Mouse (Mus musculus): ENCODE measurements at regions not wholly inside any gene's neighbourhood (a gene's known extent, or its start where the extent isn't known, plus 50 kb on each side); places are given as distances from the start of the nearest gene placed in this dataset.

GRCm38 (mm10) chr10:6053207-6053606, 131.0 kb upstream of the Rgs17 start:
- Histone ChIP-seq H3K4me3 (ENCODE audit: low read depth, low read length) (no peak overlapping the region), H3K4me1 (ENCODE audit: control insufficient read depth, insufficient read depth, low read length) (no peaks in the 10 kb centered on the region), H3K36me3 (ENCODE audit: control insufficient read depth, insufficient read depth, low read length) (no peaks in the 10 kb centered on the region), H3K27ac (replicated peaks; ENCODE audit: low read depth, low read length) (no peak overlapping the region), H3K9me3 (ENCODE audit: control insufficient read depth, low read length) (no peaks in the 10 kb centered on the region), H3K27me3 (replicated peaks; ENCODE audit: control insufficient read depth, insufficient read depth, low read length) (no peaks in the 10 kb centered on the region), H3K9ac (ENCODE audit: low read depth, low read length) (no peak overlapping the region), H3K4me2 (ENCODE audit: low read depth, low read length) (no peak overlapping the region)
- DNase-seq (ENCODE audit: low spot score), result no peak
- ATAC-seq (ENCODE audit: low read depth), result no peak
- 61% methylated on average over 2 of the region's 2 CpGs for WGBS

GRCm38 (mm10) chr10:6043358-6043757, 121.2 kb upstream of the Rgs17 start:
- Histone ChIP-seq H3K36me3 (ENCODE audit: control insufficient read depth, insufficient read depth, low read length) (no peaks in the 10 kb centered on the region), H3K9me3 (ENCODE audit: control insufficient read depth, low read length) (no peaks in the 10 kb centered on the region)
- 60% methylated on average over 5 of the region's 5 CpGs for WGBS

GRCm38 (mm10) chr10:6039771-6040170, 117.6 kb upstream of the Rgs17 start:
- Histone ChIP-seq H3K9me3 (ENCODE audit: control insufficient read depth, low read length) (no peaks in the 10 kb centered on the region), H3K36me3 (ENCODE audit: control insufficient read depth, insufficient read depth, low read length) (no peaks in the 10 kb centered on the region), H3K27ac (replicated peaks; ENCODE audit: low read depth, low read length) (no peak overlapping the region), H3K9ac (ENCODE audit: low read depth, low read length) (no peak overlapping the region), H3K4me2 (ENCODE audit: low read depth, low read length) (no peak overlapping the region), H3K4me1 (ENCODE audit: control insufficient read depth, insufficient read depth, low read length) (no peaks in the 10 kb centered on the region), H3K4me3 (ENCODE audit: low read depth, low read length) (no peak overlapping the region), H3K27me3 (replicated peaks; ENCODE audit: control insufficient read depth, insufficient read depth, low read length) (no peaks in the 10 kb centered on the region)
- no peak for ATAC-seq (ENCODE audit: low read depth)
- 52% methylated on average over 4 of the region's 4 CpGs for WGBS
- DNase-seq (ENCODE audit: low spot score), result no peak

More at GRCm38 (mm10) chr10:6043358-6043757, 121.2 kb upstream of the Rgs17 start:
- H3K27ac ChIP-seq (replicated peaks; ENCODE audit: low read depth, low read length), result no peak overlapping the region
- H3K4me2 ChIP-seq (ENCODE audit: low read depth, low read length), result no peak overlapping the region
- no peaks in the 10 kb centered on the region for H3K27me3 ChIP-seq (replicated peaks; ENCODE audit: control insufficient read depth, insufficient read depth, low read length)
- DNase-seq (ENCODE audit: low spot score), result no peak
- no peak overlapping the region for H3K9ac ChIP-seq (ENCODE audit: low read depth, low read length)
- ATAC-seq (ENCODE audit: low read depth), result no peak
- H3K4me1 ChIP-seq (ENCODE audit: control insufficient read depth, insufficient read depth, low read length), result no peaks in the 10 kb centered on the region
- no peak overlapping the region for H3K4me3 ChIP-seq (ENCODE audit: low read depth, low read length)

- WGBS, result 27% methylated on average over 25 of the region's 25 CpGs
- H3K27me3 ChIP-seq (replicated peaks; ENCODE audit: control insufficient read depth, insufficient read depth, low read length), result no peaks in the 10 kb centered on the region
- H3K9me3 ChIP-seq (ENCODE audit: control insufficient read depth, low read length), result no peaks in the 10 kb centered on the region
- H3K27ac ChIP-seq (replicated peaks; ENCODE audit: low read depth, low read length), result no peak overlapping the region
- DNase-seq (ENCODE audit: low spot score) (peak; percentile 54), ATAC-seq (ENCODE audit: low read depth) (0 out of 2 replicates have a peak, but pooled peaks have one; percentile 53)
- no peak overlapping the region for H3K9ac ChIP-seq (ENCODE audit: low read depth, low read length)
- H3K4me3 ChIP-seq (ENCODE audit: low read depth, low read length), result no peak overlapping the region
- H3K4me2 ChIP-seq (ENCODE audit: low read depth, low read length), result peak overlapping the region; percentile 16; the same call in 1 of the 2 replicates
- no peaks in the 10 kb centered on the region for H3K4me1 ChIP-seq (ENCODE audit: control insufficient read depth, insufficient read depth, low read length)
- H3K36me3 ChIP-seq (ENCODE audit: control insufficient read depth, insufficient read depth, low read length), result no peaks in the 10 kb centered on the region
Observed at GRCm38 (mm10) chr10:6035792-6036487, 113.7 kb upstream of the Rgs17 start.

- Histone ChIP-seq H3K4me2 (ENCODE audit: low read depth, low read length) (no peak overlapping the region), H3K4me3 (ENCODE audit: low read depth, low read length) (no peak overlapping the region), H3K27me3 (replicated peaks; ENCODE audit: control insufficient read depth, insufficient read depth, low read length) (no peaks in the 10 kb centered on the region), H3K4me1 (ENCODE audit: control insufficient read depth, insufficient read depth, low read length) (no peaks in the 10 kb centered on the region), H3K36me3 (ENCODE audit: control insufficient read depth, insufficient read depth, low read length) (no peaks in the 10 kb centered on the region), H3K9ac (ENCODE audit: low read depth, low read length) (no peak overlapping the region), H3K27ac (replicated peaks; ENCODE audit: low read depth, low read length) (no peak overlapping the region), H3K9me3 (ENCODE audit: control insufficient read depth, low read length) (no peaks in the 10 kb centered on the region)
- DNase-seq (ENCODE audit: low spot score), result no peak
- no peak for ATAC-seq (ENCODE audit: low read depth)
- WGBS, result 51% methylated on average over 4 of the region's 4 CpGs
Observed at GRCm38 (mm10) chr10:6032469-6032868, 110.3 kb upstream of the Rgs17 start.

- H3K4me1 ChIP-seq (ENCODE audit: control insufficient read depth, insufficient read depth, low read length), result no peaks in the 10 kb centered on the region
- DNase-seq (ENCODE audit: low spot score) (no peak), ATAC-seq (ENCODE audit: low read depth) (no peak)
- H3K9me3 ChIP-seq (ENCODE audit: control insufficient read depth, low read length), result no peaks in the 10 kb centered on the region
- WGBS, result 52% methylated on average over 1 of the region's 1 CpGs
- H3K9ac ChIP-seq (ENCODE audit: low read depth, low read length), result no peak overlapping the region
- H3K27me3 ChIP-seq (replicated peaks; ENCODE audit: control insufficient read depth, insufficient read depth, low read length), result no peaks in the 10 kb centered on the region
- no peaks in the 10 kb centered on the region for H3K36me3 ChIP-seq (ENCODE audit: control insufficient read depth, insufficient read depth, low read length)
- H3K4me2 ChIP-seq (ENCODE audit: low read depth, low read length), result no peak overlapping the region
- no peak overlapping the region for H3K27ac ChIP-seq (replicated peaks; ENCODE audit: low read depth, low read length)
- no peak overlapping the region for H3K4me3 ChIP-seq (ENCODE audit: low read depth, low read length)
Observed at GRCm38 (mm10) chr10:6027551-6027950, 105.4 kb upstream of the Rgs17 start.

- no peak overlapping the region for H3K4me2 ChIP-seq (ENCODE audit: low read depth, low read length)
- no peaks in the 10 kb centered on the region for H3K36me3 ChIP-seq (ENCODE audit: control insufficient read depth, insufficient read depth, low read length)
- no peak overlapping the region for H3K27ac ChIP-seq (replicated peaks; ENCODE audit: low read depth, low read length)
- no peaks in the 10 kb centered on the region for H3K4me1 ChIP-seq (ENCODE audit: control insufficient read depth, insufficient read depth, low read length)
- no peaks in the 10 kb centered on the region for H3K9me3 ChIP-seq (ENCODE audit: control insufficient read depth, low read length)
- H3K9ac ChIP-seq (ENCODE audit: low read depth, low read length), result no peak overlapping the region
- H3K27me3 ChIP-seq (replicated peaks; ENCODE audit: control insufficient read depth, insufficient read depth, low read length), result no peaks in the 10 kb centered on the region
- DNase-seq (ENCODE audit: low spot score) (no peak), ATAC-seq (ENCODE audit: low read depth) (no peak)
- 68% methylated on average over 5 of the region's 5 CpGs for WGBS
- H3K4me3 ChIP-seq (ENCODE audit: low read depth, low read length), result no peak overlapping the region
Observed at GRCm38 (mm10) chr10:6026317-6026716, 104.1 kb upstream of the Rgs17 start.

GRCm38 (mm10) chr10:6022609-6023283, 100.5 kb upstream of the Rgs17 start:
- H3K9ac ChIP-seq (ENCODE audit: low read depth, low read length), result no peak overlapping the region
- no peaks in the 10 kb centered on the region for H3K9me3 ChIP-seq (ENCODE audit: control insufficient read depth, low read length)
- no peaks in the 10 kb centered on the region for H3K36me3 ChIP-seq (ENCODE audit: control insufficient read depth, insufficient read depth, low read length)
- no peak overlapping the region for H3K4me3 ChIP-seq (ENCODE audit: low read depth, low read length)
- WGBS, result 67% methylated on average over 2 of the region's 2 CpGs
- ATAC-seq (ENCODE audit: low read depth) (no peak), DNase-seq (ENCODE audit: low spot score) (no peak)
- H3K4me2 ChIP-seq (ENCODE audit: low read depth, low read length), result no peak overlapping the region
- H3K4me1 ChIP-seq (ENCODE audit: control insufficient read depth, insufficient read depth, low read length), result no peaks in the 10 kb centered on the region
- no peaks in the 10 kb centered on the region for H3K27me3 ChIP-seq (replicated peaks; ENCODE audit: control insufficient read depth, insufficient read depth, low read length)
- H3K27ac ChIP-seq (replicated peaks; ENCODE audit: low read depth, low read length), result no peak overlapping the region

Data from embryonic facial prominence, embryonic 14.5 days (tissue).